Mouse (Mus musculus): ENCODE results near the gene Eif3g.
A peak's percentile ranks its signal among the peaks of the same experiment; 100 is the strongest.

The Eif3g gene

DNA sequence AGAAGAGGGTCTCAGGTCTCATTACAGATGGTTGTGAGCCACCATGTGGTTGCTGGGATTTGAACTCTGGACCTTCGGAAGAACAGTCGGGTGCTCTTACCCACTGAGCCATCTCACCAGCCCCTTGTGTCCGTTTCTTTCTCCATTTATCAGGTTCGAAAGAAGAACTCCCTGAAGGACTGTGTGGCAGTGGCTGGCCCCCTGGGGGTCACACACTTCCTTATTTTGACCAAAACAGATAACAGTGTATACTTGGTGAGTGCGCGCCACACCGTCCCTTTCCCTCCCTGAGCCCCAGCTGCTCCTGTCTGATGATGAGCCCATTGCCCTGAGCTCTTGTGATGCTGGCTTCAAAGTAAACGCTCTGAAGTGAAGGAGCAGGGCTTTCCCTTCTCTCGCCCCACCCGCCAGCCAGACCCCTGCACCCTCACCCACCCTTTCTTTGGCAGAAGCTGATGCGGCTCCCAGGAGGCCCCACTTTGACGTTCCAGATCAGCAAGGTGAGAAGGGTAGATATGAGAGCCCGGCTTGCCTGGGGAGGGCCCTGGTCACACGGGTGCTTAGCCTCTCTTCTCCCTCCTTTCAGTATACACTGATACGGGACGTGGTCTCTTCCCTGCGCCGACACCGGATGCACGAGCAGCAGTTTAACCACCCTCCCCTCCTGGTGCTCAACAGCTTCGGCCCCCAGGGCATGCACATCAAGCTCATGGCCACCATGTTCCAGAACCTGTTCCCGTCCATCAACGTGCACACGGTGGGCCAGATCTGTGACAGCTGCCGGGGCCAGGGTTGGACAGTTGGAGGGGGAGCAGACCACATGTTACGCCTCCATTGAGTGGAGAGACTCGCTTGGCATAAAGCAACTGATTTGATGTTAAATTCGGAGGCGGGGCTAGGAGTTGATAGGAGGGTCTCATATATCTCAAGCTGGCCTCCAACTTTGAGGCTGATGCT is 9.0 kb downstream of the Eif3g start:
- DNase-seq (ENCODE audit: inconsistent age in 2 of 2, low spot score in 1 of 2) = peak in 1 of 2 experiments; percentile 46

DNA sequence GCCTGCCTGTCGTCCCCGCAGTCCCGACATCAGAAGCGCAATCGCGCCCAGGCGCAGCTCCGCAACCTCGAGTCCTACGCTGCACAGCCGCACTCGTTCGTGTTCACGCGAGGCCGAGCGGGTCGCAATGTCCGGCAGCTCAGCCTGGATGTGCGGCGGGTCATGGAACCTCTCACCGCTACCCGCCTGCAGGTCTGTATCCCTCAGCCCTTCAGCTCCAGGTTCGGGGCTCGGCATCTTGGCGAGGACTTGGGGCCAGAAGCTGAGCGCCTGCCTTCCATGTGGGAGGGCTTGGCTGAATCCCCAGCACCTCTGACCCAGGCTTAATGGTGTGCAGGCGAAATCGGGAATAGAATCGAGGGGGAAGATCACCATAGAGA is 10.0 kb downstream of the Eif3g start:
- DNase-seq (ENCODE audit: inconsistent age in 2 of 2, low spot score in 1 of 2) = no peak

DNA sequence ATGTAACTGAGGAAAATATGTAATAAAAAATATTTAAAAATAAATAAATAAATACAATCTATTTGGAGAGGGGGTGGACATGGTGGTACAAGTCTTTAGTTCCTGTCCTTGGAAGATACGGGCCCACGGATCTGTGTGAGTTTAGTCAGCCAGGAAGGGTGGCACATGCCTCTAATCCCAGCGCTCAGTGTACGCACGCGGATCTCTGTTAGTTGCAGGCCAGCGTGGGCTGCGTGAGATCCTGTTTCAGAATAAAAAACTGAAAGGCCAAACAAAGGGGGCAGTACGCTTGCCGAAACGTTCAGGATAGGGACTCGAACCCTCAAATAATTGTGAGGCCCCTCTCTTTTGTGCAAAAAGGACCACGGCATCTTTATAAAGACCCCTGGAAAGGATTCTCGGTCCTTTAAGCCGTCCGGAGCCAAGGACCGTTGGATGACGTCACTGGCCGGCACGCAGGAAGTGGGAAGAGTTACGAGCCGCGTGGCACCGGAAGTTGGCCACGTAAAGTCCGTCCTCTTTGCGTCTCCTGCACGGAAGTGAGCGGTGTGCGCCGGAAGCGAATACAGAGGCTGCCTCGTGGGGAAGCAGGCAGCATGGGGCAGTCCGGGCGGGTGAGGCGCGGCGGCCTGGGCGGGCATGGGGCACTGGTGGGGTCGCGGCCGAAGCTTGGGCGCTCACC is 10.6 kb downstream of the Eif3g start, which contains the start of gene Ppan:
Gene Ppan (plus strand): TSS at position 472 of the 682 bp plus-strand sequence.
- peak; percentile 97 to 99 for DNase-seq (ENCODE audit: inconsistent age in 2 of 2, low spot score in 1 of 2)

DNA sequence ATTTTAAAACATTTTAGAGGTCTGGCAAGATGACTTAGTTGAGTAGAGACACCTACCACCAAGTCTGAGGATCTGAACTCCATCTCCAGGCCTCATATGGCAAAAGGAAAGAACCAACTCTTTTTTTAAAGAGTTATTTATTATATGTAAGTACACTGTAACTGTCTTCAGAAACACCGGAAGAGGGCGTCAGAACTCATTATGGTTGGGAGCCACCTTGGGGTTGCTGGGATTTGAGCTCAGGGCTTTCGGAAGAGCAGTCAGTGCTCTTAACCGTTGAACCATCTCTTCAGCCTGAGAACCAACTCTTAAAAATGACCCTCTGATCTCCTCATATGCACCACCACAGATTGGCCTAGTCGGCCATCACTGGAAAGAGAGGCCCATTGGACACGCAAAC is 11.2 kb downstream of the Eif3g start:
- DNase-seq (ENCODE audit: inconsistent age in 2 of 2, low spot score in 1 of 2) = no peak

DNA sequence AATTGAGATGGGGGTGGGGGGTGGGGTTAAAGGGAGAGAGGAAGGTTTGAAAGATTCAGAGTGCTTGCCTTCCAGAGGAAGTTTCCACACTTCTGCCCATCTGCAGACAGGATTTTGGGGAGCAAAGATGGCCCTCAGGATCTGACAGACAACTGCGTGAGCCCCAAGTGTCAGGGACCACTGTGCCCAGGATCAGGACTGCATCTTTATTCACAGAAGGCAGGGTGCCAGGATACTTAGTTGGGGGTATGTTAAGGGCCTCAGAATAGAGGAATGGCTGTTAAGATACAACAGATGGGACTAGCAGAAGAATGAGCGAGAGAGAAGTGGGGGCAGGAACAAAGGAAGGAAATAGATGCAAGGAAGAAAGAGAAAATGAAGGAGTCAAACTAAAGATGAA is 11.9 kb downstream of the Eif3g start:
- no peak for DNase-seq (ENCODE audit: inconsistent age in 2 of 2, low spot score in 1 of 2)

DNA sequence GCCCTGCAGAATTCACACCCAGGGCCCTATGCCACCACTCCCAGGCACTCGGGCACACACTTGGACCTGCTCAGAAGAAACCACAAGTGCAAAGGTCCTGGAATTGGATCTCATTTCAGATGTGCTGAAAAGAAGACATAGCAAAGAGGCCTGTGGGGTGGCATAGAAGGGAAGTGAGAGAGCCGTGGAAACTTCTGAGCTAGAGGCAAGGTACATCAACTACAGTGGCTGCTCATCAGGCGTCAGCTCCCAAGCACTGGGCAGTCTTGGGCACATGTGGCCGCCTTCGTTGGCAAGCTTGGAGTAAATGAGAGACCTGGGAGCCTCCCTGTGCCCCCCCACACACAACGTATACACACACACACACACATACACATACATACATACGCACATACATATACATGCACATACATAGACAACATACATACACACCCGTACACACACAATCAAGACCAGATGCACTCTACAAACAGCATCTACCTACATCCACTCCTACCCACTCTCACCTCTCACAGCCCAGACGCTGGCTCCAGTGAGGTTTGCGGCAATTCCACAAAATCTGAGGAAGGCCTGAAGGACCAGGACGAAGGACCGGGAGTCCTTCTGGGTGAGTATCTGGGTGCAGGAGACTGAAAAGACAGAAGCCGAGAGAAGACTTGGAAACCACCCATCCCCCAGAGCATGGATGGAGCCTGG is 19.2 kb downstream of the Eif3g start, which contains the start of gene Angptl6:
Gene Angptl6 (minus strand): TSS at position 631 of the 696 bp plus-strand sequence.
- peak in 1 of 2 experiments; percentile 45 for DNase-seq (ENCODE audit: inconsistent age in 2 of 2, low spot score in 1 of 2)

DNA sequence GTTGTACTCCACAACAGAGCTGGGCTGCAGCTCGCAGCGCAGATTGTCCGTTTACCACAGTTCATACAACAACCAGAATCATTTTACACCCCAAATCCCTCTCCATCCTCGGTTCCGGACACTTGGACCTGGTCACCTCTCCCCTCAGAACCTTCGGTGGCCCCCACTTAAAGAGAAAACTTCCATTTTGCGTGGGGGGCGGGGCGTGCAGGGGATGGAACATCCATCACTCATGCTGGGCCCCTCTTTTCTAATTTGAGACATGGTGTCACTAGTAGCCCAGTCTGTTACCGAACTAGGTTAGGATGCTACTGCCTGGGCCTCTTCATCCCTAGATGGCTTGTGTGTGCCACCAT is 19.7 kb downstream of the Eif3g start:
- no peak for DNase-seq (ENCODE audit: inconsistent age in 2 of 2, low spot score in 1 of 2)

DNA sequence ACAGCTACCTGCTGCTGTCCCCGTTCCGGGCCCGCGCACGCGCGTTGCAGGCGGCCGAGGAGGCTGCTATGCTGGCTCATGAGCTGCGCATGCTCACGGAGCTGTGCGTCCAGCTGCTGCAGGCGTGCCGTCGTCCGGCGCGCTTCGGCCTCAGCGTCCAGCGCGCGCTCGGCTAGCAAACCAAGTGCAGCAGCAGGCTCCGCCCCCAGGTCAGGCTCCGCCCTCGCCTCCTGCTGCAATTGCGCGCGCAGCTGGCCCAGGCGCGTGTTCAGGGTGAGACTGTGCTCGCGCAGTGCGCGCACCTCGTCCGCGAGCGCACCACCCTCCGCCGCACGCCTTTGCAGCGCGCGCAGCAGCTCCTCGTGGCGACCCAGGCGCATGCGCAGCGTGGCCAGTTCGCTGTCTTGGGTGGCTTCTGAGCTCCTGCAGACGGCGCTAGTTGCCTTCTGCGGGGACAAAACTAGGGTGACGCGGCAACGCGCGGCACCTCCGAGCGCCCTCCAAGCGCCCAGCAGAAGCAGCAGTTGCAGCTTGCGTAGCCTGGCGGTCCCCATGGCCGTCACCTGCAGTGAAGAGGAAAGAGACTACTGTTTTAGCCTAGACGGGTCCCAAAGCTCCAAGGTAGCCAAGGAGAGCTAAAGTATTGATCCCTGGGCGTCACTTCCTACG is 20.2 kb downstream of the Eif3g start:
- peak; percentile 100 for DNase-seq (ENCODE audit: inconsistent age in 2 of 2, low spot score in 1 of 2)

DNA sequence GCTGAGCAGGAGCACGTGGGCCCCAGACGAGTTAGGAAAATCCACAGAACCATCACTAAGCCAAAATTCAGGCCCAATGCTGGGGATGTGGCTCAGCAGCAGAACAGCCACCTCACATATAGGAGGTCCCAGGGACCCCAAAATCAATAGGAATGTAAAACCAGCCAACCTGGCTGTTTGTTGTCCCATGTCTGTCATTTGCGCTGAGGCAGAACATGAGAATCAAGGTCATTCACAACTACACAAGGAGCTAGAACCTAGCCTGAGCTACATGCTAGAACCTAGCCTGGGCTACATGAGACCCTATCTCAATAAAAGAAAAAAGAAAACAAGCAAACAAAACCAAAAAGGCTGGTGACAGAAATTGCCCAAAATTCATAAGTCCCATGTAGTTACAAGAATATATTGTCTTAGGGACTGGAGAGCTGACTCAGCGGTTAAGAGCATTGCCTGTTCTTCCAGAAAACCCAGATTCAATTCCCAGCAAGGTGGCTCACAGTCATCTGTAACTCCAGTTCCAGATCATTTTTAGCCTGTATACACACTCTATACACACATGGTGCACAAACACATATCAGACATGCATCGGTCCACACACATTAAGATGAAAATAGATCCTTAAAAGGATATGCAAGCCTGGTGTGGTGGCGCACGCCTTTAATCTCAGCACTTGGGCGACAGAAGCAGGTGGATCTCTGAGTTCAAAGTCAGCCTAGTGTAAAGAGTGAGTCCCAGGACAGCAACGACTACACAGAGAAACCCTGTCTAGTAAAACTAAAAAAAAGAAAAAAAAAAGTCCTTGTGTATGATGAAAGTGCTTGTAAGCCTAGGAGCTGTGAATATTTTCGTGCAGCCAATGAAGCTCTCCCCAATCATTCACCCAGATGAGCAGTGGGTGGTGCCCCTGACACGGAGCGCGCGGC is 21.0 kb downstream of the Eif3g start:
- no peak for DNase-seq (ENCODE audit: inconsistent age in 2 of 2, low spot score in 1 of 2)

DNA sequence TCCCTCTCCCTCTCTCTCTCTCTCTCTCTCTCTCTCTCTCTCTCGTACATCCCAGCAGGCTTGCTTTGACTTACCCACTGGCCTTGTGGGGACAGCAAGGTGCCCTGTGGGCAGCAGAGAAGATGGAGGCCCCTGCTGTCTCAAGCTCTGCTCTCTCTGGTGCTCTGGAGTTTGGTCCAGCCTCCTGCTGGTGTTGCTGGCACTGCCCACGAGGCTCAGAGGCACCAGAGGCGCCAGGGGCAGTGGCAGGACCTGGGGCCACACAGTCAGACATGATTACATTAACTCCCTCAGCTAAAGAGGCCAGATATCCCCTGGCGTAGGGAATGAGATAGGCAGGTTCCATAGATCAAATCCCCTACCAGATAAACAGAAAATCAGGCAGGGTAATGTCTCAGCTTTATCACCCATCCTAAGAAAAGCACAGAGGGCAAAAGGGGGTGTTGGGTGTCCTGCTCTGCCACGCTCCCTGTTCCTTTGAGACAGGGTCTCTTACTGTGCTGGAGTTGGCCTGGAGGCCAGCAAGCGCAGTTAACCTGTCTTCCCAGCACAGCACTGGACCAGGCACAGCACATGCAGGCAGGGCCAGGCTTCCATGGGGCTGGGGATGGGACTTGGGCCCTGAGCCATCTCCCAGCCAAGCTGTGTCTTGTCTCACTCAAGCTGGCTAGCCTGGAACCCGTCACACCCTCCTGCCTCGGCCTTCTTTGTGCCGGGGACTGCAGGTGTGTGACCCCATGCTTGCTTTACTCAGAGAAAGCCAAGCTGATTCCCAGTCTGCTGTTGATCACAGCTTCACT is 21.9 kb downstream of the Eif3g start:
- DNase-seq (ENCODE audit: inconsistent age in 2 of 2, low spot score in 1 of 2) = peak; percentile 44 to 58

DNA sequence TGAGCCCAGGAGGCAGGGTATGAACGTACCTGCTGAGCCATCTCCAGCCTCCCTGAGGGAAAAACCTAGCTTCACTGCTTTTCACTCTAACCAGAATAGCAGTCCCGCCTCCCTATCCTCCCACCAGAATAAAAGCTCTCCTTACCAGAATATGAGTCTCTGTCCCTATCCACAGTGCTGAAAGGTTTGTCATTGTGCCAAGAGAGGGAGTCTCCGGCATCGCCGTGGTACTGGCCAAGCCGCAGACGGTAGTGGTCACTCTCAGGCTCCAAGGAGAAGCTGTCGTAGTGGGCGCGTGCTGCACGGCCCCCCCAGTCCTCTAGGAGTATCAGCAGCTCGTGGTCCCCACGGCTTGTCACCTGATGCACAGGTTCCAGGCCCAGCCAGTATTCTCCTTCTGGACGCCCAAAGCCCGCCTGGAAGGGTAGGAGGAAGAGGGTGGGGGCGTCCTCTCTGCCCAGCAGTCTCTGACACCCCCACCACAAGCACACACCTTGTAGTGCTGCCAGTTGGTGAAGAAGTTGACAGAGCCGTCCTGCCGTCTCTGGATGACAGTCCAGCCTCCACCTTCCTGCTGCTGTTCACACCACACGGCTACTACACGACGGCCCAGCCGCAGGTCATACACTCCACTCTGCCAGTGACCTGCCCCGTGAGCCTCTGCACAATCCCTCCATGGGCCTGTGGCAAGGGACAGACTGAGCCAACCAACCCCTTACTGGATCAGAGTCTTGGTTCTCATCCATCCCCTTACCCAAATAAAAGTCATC is 23.2 kb downstream of the Eif3g start:
- DNase-seq (ENCODE audit: inconsistent age in 2 of 2, low spot score in 1 of 2) = peak; percentile 34 to 47

DNA sequence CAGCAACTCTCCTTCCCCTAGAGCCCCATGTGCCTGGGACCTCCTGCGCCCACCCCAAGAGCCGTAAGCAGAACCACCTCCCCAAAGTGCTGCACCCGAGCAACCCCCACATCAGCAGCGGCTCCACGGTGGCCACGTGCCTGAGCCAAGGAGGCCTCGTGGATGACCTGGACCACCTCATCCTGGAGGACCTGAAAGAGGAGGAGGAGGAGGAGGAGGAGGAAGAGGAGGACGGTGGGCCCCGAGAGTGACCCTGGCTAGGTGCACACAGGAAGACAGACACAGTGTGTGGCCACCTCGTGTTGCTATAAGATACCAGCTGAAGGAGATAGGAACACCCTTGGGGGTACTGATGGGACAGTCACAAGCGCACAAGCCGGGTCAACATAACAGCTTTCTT is 24.9 kb downstream of the Eif3g start:
- no peak for DNase-seq (ENCODE audit: inconsistent age in 2 of 2, low spot score in 1 of 2)

DNA sequence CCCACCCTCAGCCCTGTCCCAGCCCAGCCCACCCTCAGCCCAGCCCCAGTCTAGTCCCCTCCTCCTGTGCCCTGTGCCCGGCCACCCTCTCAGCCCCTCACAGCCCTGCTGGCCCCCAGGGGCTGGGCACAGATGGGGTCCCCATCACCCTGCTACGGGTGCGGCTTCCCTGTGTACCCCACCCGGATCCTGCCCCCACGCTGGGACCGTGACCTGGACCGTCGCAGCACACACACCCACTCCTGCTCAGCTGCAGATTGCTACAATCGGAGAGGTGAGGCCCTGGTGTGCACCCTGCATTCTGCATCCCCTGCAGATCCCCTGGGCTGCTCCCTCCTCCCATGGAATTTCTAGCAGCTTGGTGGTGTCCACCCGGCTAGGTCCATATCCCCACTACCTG is 25.4 kb downstream of the Eif3g start:
- DNase-seq (ENCODE audit: inconsistent age in 2 of 2, low spot score in 1 of 2) = no peak

DNA sequence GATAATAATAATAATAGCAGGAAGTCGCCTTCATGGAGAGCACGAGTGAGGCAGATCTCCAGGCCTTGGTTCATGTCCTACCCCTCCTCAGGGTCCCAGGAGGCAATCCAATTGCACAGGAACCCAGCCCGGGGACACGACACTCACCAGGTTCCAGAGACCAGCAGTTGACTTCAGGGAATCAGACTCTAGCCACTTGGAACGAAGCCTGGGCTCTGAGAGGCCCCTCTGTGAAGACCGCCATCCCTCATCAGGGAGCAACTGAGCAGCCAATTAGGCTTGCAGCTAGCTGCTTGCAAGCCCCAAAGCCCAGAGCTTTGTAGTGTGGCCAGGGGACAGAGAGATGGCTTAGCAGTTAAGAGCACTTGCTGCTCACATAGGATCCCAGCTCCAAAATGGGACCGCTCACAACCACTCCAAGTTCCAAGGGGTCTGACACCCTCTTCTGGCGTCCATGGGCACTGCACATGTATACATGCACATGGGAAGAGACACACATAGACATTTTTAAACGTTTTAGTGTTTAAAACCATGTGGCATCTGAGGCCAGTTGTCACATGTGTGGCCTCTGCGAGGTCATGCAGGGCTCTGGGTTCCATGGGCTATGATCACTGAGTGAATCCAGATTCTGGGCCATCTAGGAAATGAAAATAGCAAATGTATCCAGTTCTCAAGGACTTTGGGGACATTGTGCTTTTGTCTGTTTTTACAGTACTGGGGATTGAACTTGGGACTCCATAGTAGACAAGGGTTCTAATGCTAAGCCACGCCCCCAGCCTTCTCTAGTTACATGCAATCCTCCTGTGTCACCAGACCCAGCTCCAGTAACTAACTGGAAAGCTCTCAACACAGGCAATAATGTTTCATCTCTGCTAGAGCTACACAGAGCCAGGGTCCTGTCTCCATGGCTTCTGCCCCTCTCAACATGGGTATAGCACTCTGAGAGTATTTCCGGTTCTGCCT is 27.9 kb downstream of the Eif3g start:
- DNase-seq (ENCODE audit: inconsistent age in 2 of 2, low spot score in 1 of 2) = peak in 1 of 2 experiments; percentile 26

DNA sequence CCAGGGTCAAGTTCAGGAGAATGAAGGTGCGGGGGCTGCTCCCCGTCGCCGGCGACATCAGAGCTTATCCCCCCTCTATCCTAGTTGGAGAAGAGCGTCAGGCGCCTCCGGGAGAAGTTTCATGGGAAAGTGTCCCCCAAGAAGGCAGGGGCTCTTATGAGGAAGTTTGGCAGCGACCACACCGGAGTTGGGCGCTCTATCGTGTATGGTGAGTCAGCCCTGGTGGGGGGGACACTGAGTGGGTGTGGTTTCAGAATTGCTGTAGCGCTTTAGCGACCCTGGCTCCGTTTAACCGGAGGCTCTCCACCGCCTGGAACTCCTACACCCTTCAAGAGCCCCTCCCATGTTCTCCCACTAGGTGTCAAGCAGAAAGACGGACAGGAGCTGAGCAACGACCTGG is 29.2 kb downstream of the Eif3g start:
- DNase-seq (ENCODE audit: inconsistent age in 2 of 2, low spot score in 1 of 2) = peak; percentile 40 to 73

DNA sequence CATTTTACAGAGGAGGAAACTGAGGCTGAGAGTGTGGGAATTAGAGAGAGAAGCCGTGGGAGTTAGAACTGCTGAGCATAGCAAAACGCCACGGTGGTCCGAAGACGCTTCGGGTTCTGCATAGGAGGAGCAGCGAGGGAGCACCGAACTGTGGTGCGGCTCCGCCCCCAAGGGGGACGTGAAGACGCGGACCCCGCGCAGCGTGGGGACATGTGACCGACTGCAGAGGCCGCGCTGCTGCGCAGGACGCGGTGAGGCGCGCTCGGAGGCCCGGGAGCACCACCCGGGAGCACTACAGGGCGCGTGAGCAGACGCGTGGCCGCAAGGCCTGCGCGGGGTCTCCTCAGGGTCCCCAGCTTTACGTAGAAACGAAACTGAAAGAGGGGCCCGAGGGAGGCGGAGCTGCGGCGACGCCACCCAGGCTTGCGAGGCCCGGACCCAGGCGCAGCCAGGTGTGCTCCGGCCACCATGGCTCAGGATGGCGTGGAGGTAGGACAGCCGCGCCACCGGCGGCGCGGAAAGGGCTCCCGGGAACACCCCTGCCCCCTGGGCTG is 29.9 kb downstream of the Eif3g start, which contains the start of gene A230050P20Rik:
Gene A230050P20Rik (plus strand): TSS at position 195 of the 554 bp plus-strand sequence.
- DNase-seq (ENCODE audit: inconsistent age in 2 of 2, low spot score in 1 of 2) = peak; percentile 77 to 86

DNA sequence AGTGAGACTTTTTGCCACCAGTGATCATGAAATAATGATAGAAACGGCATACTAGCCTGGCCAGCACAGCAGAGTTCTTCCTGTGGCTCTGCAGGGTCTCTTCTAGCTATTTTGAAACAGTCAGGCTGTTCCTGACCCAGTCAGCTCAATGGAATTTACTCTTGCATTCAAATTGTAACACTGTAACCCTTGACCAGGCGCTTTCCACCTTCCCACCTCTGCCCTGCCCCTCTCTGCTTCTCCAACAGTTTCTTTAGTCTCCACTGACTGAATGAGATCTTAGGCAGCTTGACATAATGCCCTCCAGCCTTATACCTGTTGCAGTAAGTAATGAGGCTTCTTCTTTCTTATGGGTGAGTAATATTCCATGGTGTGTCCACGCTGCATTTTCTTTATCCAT is 31.5 kb downstream of the Eif3g start:
- DNase-seq (ENCODE audit: inconsistent age in 2 of 2, low spot score in 1 of 2) = no peak

All from adrenal gland, adult (tissue).